Mouse (Mus musculus) kidney, adult 2 months (tissue): ENCODE measurements around the gene Pin4. TPM values are rescaled to one million over a fixed set of nuclear protein-coding genes. Genes with fewer than 3 reads are reported as not detected.

Experiments
- DNase-seq: peaks from one replicate; pipeline ENCODE4 v3.0.0; 2021
- H3K27ac ChIP-seq: fragments of 200-500 bp; 2 replicates; pipeline ENCODE4 v1.5.1; 2012; ENCODE audit warnings: low read depth, low read length, control low read depth, inconsistent platforms; ENCODE audit not compliant: insufficient read depth
- H3K27me3 ChIP-seq: fragments of 200-500 bp; replicated peaks from 2 replicates; pipeline ENCODE4 v1.6.1; 2012; ENCODE audit warnings: mild to moderate bottlenecking, moderate library complexity, low read length, inconsistent platforms; ENCODE audit not compliant: control insufficient read depth, insufficient read depth
- H3K36me3 ChIP-seq: fragments of 200-500 bp; 2 replicates; pipeline ENCODE4 v1.6.1; 2012; ENCODE audit warnings: mild to moderate bottlenecking, moderate library complexity, low read length, inconsistent platforms; ENCODE audit not compliant: control insufficient read depth, insufficient read depth
- H3K4me1 ChIP-seq: fragments of 200-500 bp; 2 replicates; pipeline ENCODE4 v1.6.1; 2011; ENCODE audit warnings: low read length; ENCODE audit not compliant: control insufficient read depth, insufficient read depth
- H3K4me3 ChIP-seq: fragments of 200-500 bp; 2 replicates; pipeline ENCODE4 v1.5.1; 2011; ENCODE audit warnings: mild to moderate bottlenecking, low read depth, low read length, control low read depth; ENCODE audit not compliant: insufficient read depth
- CTCF ChIP-seq: fragments of 200-500 bp; conservative IDR thresholded peaks from 2 replicates; pipeline ENCODE4 v1.5.1; 2011; ENCODE audit warnings: low read depth, mild to moderate bottlenecking, control low read depth, low read length, moderate library complexity, mixed read lengths; ENCODE audit not compliant: insufficient read depth, insufficient read length
- POLR2A ChIP-seq: fragments of 200-500 bp; IDR thresholded peaks from one replicate; pipeline ENCODE4 v1.6.1; 2011; ENCODE audit warnings: low read depth, low read length, control low read depth
- WGBS: fragments of 180-500 bp; shearing (Covaris S2); methylation state at CpG from one replicate; pipeline ENCODE4 v1.1.7; 2018; 5-methylcytosine and 5-hydroxymethylcytosine counted together
- polyA plus RNA-seq: library from polyadenylated mRNA; depleted of rRNA; stranded (reverse); fragments of >200 nt; gene quantifications from 2 replicates; pipeline ENCODE4 v1.2.3, GENCODE M21; 2012; rRNA removed

Gene Pin4
- 2.0 and 5.2 TPM in 2 replicates for polyA plus RNA-seq

GRCm38 (mm10) chrX:102119042-102119864, at the start of gene Pin4:
Gene Pin4, plus strand, starts transcription at chrX:102119447.
- no peak within 1 kb of the TSS; the same call in 1 of the 2 replicates for H3K27ac ChIP-seq
- TF ChIP-seq CTCF (0 out of 2 replicates have a peak, but pooled peaks have one; percentile 15), POLR2A (no peak)
- WGBS: under 1% methylated on average over 30 of the region's 30 CpGs
- H3K4me3 ChIP-seq: peak within 1 kb of the TSS; percentile 81
- H3K27me3 ChIP-seq: no peaks in the 10 kb centered on the region
- H3K4me1 ChIP-seq: no peaks in the 10 kb centered on the region
- DNase-seq: peak; percentile 98
- H3K36me3 ChIP-seq: no peaks in the 10 kb centered on the region

- H3K27ac ChIP-seq: no peak within 1 kb of the TSS
Measured at GRCm38 (mm10) chrX:102070591-102071471, 48.4 kb upstream of the Pin4 start, which contains the start of gene Rtl5. Gene Rtl5, minus strand, starts transcription at chrX:102071304.

GRCm38 (mm10) chrX:102071517-102071916, 47.7 kb upstream of the Pin4 start:
- 42% methylated on average over 2 of the region's 2 CpGs for WGBS
- no peak overlapping the region for H3K27ac ChIP-seq
- no peak for TF ChIP-seq POLR2A
- no peak for TF ChIP-seq CTCF
- H3K4me1 ChIP-seq: peaks cover 7% of the 10 kb centered on the region
- no peak for DNase-seq
- no peaks in the 10 kb centered on the region for H3K36me3 ChIP-seq
- peak overlapping the region; percentile 58; the same call in 1 of the 2 replicates for H3K4me3 ChIP-seq
- no peaks in the 10 kb centered on the region for H3K27me3 ChIP-seq

More at GRCm38 (mm10) chrX:102070591-102071471, 48.4 kb upstream of the Pin4 start, which contains the start of gene Rtl5:
- peak within 1 kb of the TSS; percentile 58 for H3K4me3 ChIP-seq
- H3K4me1 ChIP-seq: peaks cover 7% of the 10 kb centered on the region
- no peak for TF ChIP-seq POLR2A
- no peak for TF ChIP-seq CTCF
- H3K27me3 ChIP-seq: no peaks in the 10 kb centered on the region
- peak; percentile 80 for DNase-seq
- no peaks in the 10 kb centered on the region for H3K36me3 ChIP-seq
- WGBS: 2% methylated on average over 45 of the region's 61 CpGs

- Histone ChIP-seq H3K4me1 (peaks cover 7% of the 10 kb centered on the region), H3K36me3 (no peaks in the 10 kb centered on the region), H3K27me3 (no peaks in the 10 kb centered on the region), H3K27ac (no peak overlapping the region), H3K4me3 (no peak overlapping the region)
- no peak for TF ChIP-seq POLR2A
- no peak for TF ChIP-seq CTCF
- 88% methylated on average over 14 of the region's 14 CpGs for WGBS
- DNase-seq: no peak
Measured at GRCm38 (mm10) chrX:102073605-102074325, 45.5 kb upstream of the Pin4 start.

GRCm38 (mm10) chrX:102074435-102074834, 44.8 kb upstream of the Pin4 start:
- WGBS: 69% methylated on average over 5 of the region's 5 CpGs
- DNase-seq: no peak
- peak overlapping the region; percentile 79 for H3K27ac ChIP-seq

GRCm38 (mm10) chrX:102075158-102075557, 44.1 kb upstream of the Pin4 start:
- 25% methylated on average over 4 of the region's 4 CpGs for WGBS
- peak overlapping the region; percentile 79 for H3K27ac ChIP-seq
- peak; percentile 69 for DNase-seq

More at GRCm38 (mm10) chrX:102074435-102074834, 44.8 kb upstream of the Pin4 start:
- Histone ChIP-seq H3K4me1 (peaks cover 7% of the 10 kb centered on the region), H3K4me3 (no peak overlapping the region), H3K27me3 (no peaks in the 10 kb centered on the region), H3K36me3 (no peaks in the 10 kb centered on the region)
- TF ChIP-seq POLR2A: no peak
- no peak for TF ChIP-seq CTCF

More at GRCm38 (mm10) chrX:102075158-102075557, 44.1 kb upstream of the Pin4 start:
- Histone ChIP-seq H3K4me3 (no peak overlapping the region), H3K27me3 (no peaks in the 10 kb centered on the region), H3K36me3 (no peaks in the 10 kb centered on the region), H3K4me1 (peaks cover 7% of the 10 kb centered on the region)
- TF ChIP-seq POLR2A (no peak), CTCF (no peak)
